Mouse (Mus musculus) ES-Bruce4 (cell line): Measurements from ENCODE around the gene Rpl9. TPM values are rescaled to one million over a fixed set of nuclear protein-coding genes. Genes with fewer than 3 reads are reported as not detected.

Experiments
- H3K27ac ChIP-seq: 2 replicates; pipeline ENCODE4 v1.5.1; 2012; ENCODE audit warnings: low read length, inconsistent platforms; ENCODE audit not compliant: insufficient read depth
- H3K27me3 ChIP-seq: 2 replicates; pipeline ENCODE4 v1.6.1; 2012; ENCODE audit warnings: mild to moderate bottlenecking, low read length, inconsistent platforms; ENCODE audit not compliant: control insufficient read depth, poor library complexity, insufficient read depth, severe bottlenecking
- H3K36me3 ChIP-seq: 2 replicates; pipeline ENCODE4 v1.6.1; 2012; ENCODE audit warnings: inconsistent platforms, mild to moderate bottlenecking, low read length, moderate library complexity; ENCODE audit not compliant: control insufficient read depth, poor library complexity, insufficient read depth, severe bottlenecking
- H3K4me1 ChIP-seq: one replicate; pipeline ENCODE4 v1.8.1; 2011; ENCODE audit warnings: low read length; ENCODE audit not compliant: control insufficient read depth, insufficient read depth
- H3K4me3 ChIP-seq: 2 replicates; pipeline ENCODE4 v1.5.1; 2011; ENCODE audit warnings: low read depth, mild to moderate bottlenecking, low read length
- H3K9ac ChIP-seq: 2 replicates; pipeline ENCODE4 v1.6.1; 2012; ENCODE audit warnings: low read depth, mild to moderate bottlenecking, inconsistent platforms; ENCODE audit not compliant: poor library complexity, severe bottlenecking
- H3K9me3 ChIP-seq: replicated peaks from 2 replicates; pipeline ENCODE4 v1.6.1; 2012; ENCODE audit warnings: mild to moderate bottlenecking, low read length, inconsistent platforms; ENCODE audit not compliant: control insufficient read depth, poor library complexity, insufficient read depth, severe bottlenecking
- CTCF ChIP-seq: IDR thresholded peaks from one replicate; pipeline ENCODE4 v1.8.1; 2011; ENCODE audit warnings: low read depth, low read length
- EP300 ChIP-seq: IDR thresholded peaks from 2 replicates; pipeline ENCODE4 v1.6.1; 2011; ENCODE audit warnings: low read depth, low read length; ENCODE audit not compliant: insufficient read depth
- POLR2A ChIP-seq: IDR thresholded peaks from one replicate; pipeline ENCODE4 v1.8.1; 2011; ENCODE audit warnings: low read length; ENCODE audit not compliant: insufficient read depth
- polyA plus RNA-seq: library from polyadenylated mRNA; stranded (reverse); fragments of >200 nt; gene quantifications from 2 replicates; pipeline ENCODE4 v1.2.4, GENCODE M21; 2011; ENCODE audit warnings: low read depth; ENCODE audit not compliant: missing spikeins, insufficient read depth, insufficient read length

Rpl9 gene
- polyA plus RNA-seq, 1 experiment, result 625 TPM

- TF ChIP-seq POLR2A (no peak), EP300 (no peak), CTCF (no peak)
- H3K4me1 ChIP-seq, result no peaks in the 10 kb centered on the region
- no peaks in the 10 kb centered on the region for H3K27me3 ChIP-seq
- H3K36me3 ChIP-seq, result no peaks in the 10 kb centered on the region
- H3K9me3 ChIP-seq, result no peaks in the 10 kb centered on the region
- H3K4me3 ChIP-seq, result no peak overlapping the region
- H3K9ac ChIP-seq, result no peak overlapping the region
- no peak overlapping the region for H3K27ac ChIP-seq
Measured at GRCm38 (mm10) chr5:65429441-65429840, 38.2 kb upstream of the Rpl9 start.

- Histone ChIP-seq H3K4me1 (no peaks in the 10 kb centered on the region), H3K4me3 (no peak overlapping the region), H3K27me3 (no peaks in the 10 kb centered on the region), H3K36me3 (no peaks in the 10 kb centered on the region), H3K9me3 (no peaks in the 10 kb centered on the region), H3K27ac (no peak overlapping the region), H3K9ac (no peak overlapping the region)
- TF ChIP-seq CTCF (no peak), EP300 (no peak), POLR2A (no peak)
Measured at GRCm38 (mm10) chr5:65428321-65428720, 37.1 kb upstream of the Rpl9 start.

- Histone ChIP-seq H3K4me1 (no peaks in the 10 kb centered on the region), H3K27me3 (no peaks in the 10 kb centered on the region), H3K36me3 (no peaks in the 10 kb centered on the region; the same call in 1 of the 2 replicates), H3K4me3 (no peak overlapping the region), H3K9ac (no peak overlapping the region), H3K27ac (no peak overlapping the region), H3K9me3 (no peaks in the 10 kb centered on the region)
- TF ChIP-seq CTCF, result no peak
- TF ChIP-seq EP300, result no peak
- TF ChIP-seq POLR2A, result no peak
Measured at GRCm38 (mm10) chr5:65425251-65425650, 34.0 kb upstream of the Rpl9 start.

- H3K27me3 ChIP-seq, result no peaks in the 10 kb centered on the region
- H3K4me3 ChIP-seq, result no peak overlapping the region
- no peaks in the 10 kb centered on the region for H3K9me3 ChIP-seq
- no peak overlapping the region for H3K27ac ChIP-seq
- TF ChIP-seq CTCF (no peak), POLR2A (no peak), EP300 (no peak)
- no peaks in the 10 kb centered on the region for H3K4me1 ChIP-seq
- H3K9ac ChIP-seq, result no peak overlapping the region
- no peaks in the 10 kb centered on the region; the same call in 1 of the 2 replicates for H3K36me3 ChIP-seq
Measured at GRCm38 (mm10) chr5:65424215-65424614, 33.0 kb upstream of the Rpl9 start.

GRCm38 (mm10) chr5:65422803-65423202, 31.6 kb upstream of the Rpl9 start:
- no peaks in the 10 kb centered on the region for H3K9me3 ChIP-seq
- TF ChIP-seq EP300, result no peak
- H3K36me3 ChIP-seq, result no peaks in the 10 kb centered on the region; the same call in 1 of the 2 replicates
- no peak overlapping the region for H3K9ac ChIP-seq
- H3K27ac ChIP-seq, result no peak overlapping the region
- no peaks in the 10 kb centered on the region for H3K4me1 ChIP-seq
- H3K27me3 ChIP-seq, result no peaks in the 10 kb centered on the region
- no peak overlapping the region for H3K4me3 ChIP-seq

- H3K36me3 ChIP-seq, result no peaks in the 10 kb centered on the region; the same call in 1 of the 2 replicates
- H3K4me1 ChIP-seq, result no peaks in the 10 kb centered on the region
- H3K4me3 ChIP-seq, result no peak overlapping the region
- H3K9ac ChIP-seq, result no peak overlapping the region
- TF ChIP-seq POLR2A (no peak), CTCF (no peak), EP300 (no peak)
- no peaks in the 10 kb centered on the region for H3K27me3 ChIP-seq
- no peaks in the 10 kb centered on the region for H3K9me3 ChIP-seq
- no peak overlapping the region for H3K27ac ChIP-seq
Measured at GRCm38 (mm10) chr5:65420822-65421221, 29.6 kb upstream of the Rpl9 start.
